Mouse (Mus musculus) limb, embryonic 12.5 days (tissue): Measurements from ENCODE around the gene Swi5. TPM values are rescaled to one million over a fixed set of nuclear protein-coding genes. Genes with fewer than 3 reads are reported as not detected.

Experiments
- ATAC-seq: fragments of 200-750 bp; cut with Nextera tagmentation; 2 replicates; pipeline ENCODE4 v1.8.0; 2017; ENCODE audit warnings: low read depth, moderate TSS enrichment; ENCODE audit not compliant: insufficient number of reproducible peaks, insufficient read depth, low FRiP score, low TSS enrichment
- H3K27ac ChIP-seq: fragments of 300-500 bp; sonication (generic); 2 replicates; pipeline ENCODE4 v1.5.1; 2016; ENCODE audit warnings: mild to moderate bottlenecking, moderate library complexity
- H3K27me3 ChIP-seq: fragments of 300-500 bp; sonication (generic); 2 replicates; pipeline ENCODE4 v1.6.1; 2016; ENCODE audit warnings: mild to moderate bottlenecking, moderate library complexity
- H3K36me3 ChIP-seq: fragments of 300-500 bp; sonication (generic); 2 replicates; pipeline ENCODE4 v1.6.1; 2016; ENCODE audit warnings: mild to moderate bottlenecking, moderate library complexity
- H3K4me1 ChIP-seq: fragments of 300-500 bp; sonication (generic); replicated peaks from 2 replicates; pipeline ENCODE4 v1.6.1; 2016
- H3K4me2 ChIP-seq: fragments of 300-500 bp; sonication (generic); 2 replicates; pipeline ENCODE4 v1.6.1; 2016; ENCODE audit warnings: mild to moderate bottlenecking, moderate library complexity
- H3K4me3 ChIP-seq: fragments of 300-500 bp; sonication (generic); replicated peaks from 2 replicates; pipeline ENCODE4 v1.5.1; 2016; ENCODE audit warnings: mild to moderate bottlenecking
- H3K9ac ChIP-seq: fragments of 300-500 bp; sonication (generic); replicated peaks from 2 replicates; pipeline ENCODE4 v1.6.1; 2016; ENCODE audit warnings: mild to moderate bottlenecking, moderate library complexity
- H3K9me3 ChIP-seq: fragments of 300-500 bp; sonication (generic); 2 replicates; pipeline ENCODE4 v1.6.1; 2016; ENCODE audit warnings: mild to moderate bottlenecking, moderate library complexity
- whole genome bisulfite sequencing: fragments of 180-500 bp; shearing (Covaris S2); methylation state at CpG from one replicate; pipeline ENCODE4 v1.1.7; 2016; 5-methylcytosine and 5-hydroxymethylcytosine counted together
- polyA plus RNA-seq: library from polyadenylated mRNA; unstranded; fragments of >200 nt; fragmentation: Nextera tagmentation; extraction: Ambion mirVana; gene quantifications from 2 replicates; pipeline ENCODE4 v1.2.1, GENCODE M21; 2016

Gene Swi5
- polyA plus RNA-seq, 1 experiment from 2014 or later = 439 TPM

DNA sequence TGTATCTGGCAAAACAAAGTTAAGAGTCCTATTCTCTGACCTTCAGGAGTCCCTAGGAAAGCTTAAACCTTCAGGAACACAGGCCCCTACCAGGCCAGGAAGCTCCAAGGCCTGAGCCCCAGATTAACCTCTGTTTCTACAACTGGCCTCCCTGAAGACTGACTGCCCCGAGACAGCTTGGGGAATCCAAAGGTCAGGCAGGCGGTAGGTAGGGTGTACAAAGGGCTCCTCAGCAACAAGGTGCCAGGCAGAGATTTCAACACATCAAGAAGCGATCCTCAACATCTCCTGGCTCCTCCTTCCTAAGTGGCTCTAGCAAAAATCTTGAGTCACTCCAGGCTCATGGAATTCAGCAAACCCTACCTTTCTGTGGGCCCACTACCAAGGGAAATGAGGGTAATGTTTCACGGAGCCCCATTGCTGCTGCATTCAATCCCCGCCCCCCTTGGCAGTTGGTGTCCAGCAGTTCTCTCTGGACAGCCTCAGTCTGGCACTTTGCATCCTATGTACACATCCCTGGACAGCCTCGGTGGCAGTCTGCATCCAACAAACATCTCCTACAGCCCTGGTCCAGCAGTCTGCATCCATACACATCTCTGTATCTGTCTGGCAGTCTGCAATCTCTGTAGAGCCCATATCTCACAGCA, 28.9 kb downstream of the Swi5 start:
- no peaks in the 10 kb centered on the region for H3K27me3 ChIP-seq
- H3K4me3 ChIP-seq = peak overlapping the region; percentile 86
- no peak for ATAC-seq
- peak overlapping the region; percentile 78 for H3K4me2 ChIP-seq
- WGBS = 61% methylated on average over 6 of the region's 6 CpGs
- peaks cover 43% of the 10 kb centered on the region for H3K36me3 ChIP-seq
- peak overlapping the region; percentile 89 for H3K9ac ChIP-seq
- no peaks in the 10 kb centered on the region for H3K9me3 ChIP-seq
- H3K4me1 ChIP-seq = peaks cover 13% of the 10 kb centered on the region
- H3K27ac ChIP-seq = no peak overlapping the region

DNA sequence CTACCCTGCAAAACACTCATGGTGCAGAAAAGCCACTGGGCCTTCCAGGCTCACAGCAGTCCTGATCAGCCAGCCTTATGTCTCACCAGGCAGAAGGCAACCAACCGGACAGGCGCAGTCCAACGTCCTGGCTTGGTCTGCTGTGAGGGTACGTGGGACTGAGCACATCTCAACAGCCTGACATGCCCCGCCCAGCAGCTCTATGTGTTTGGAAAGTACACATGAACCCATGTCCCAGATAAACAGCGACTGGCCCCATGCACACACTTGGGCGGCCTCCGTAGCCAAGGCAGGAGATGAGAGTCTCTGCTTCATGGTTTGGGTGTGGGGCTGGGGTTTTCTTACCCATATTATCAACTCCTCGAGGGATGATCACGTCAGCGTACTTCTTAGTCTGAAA, 31.6 kb downstream of the Swi5 start:
- Histone ChIP-seq H3K36me3 (peaks cover 70% of the 10 kb centered on the region), H3K9me3 (no peaks in the 10 kb centered on the region), H3K4me2 (no peak overlapping the region), H3K9ac (no peak overlapping the region), H3K27me3 (no peaks in the 10 kb centered on the region), H3K27ac (no peak overlapping the region), H3K4me1 (peaks cover 13% of the 10 kb centered on the region), H3K4me3 (no peak overlapping the region)
- ATAC-seq = no peak
- WGBS = 93% methylated on average over 11 of the region's 11 CpGs

DNA sequence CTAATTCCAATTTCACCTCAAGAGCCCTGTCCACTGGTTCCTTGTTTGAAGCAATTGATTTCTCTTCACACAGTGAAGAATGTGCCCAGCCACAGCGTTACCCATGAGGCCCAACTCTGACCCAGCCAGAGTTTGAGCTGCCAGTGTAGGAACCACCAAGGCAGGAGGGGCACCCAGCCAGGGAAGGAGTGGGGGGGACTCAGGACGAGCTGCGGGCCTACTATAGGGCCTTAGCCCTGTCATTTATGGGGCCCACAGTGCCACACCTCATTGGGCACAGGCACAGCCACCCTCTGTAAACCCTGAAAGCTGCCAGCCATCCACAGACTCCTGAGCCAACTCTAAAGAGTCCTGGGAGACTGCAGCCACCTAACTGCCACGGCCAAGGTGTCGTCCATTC, 33.3 kb downstream of the Swi5 start:
- Histone ChIP-seq H3K9ac (no peak overlapping the region), H3K4me3 (no peak overlapping the region), H3K36me3 (peaks cover 87% of the 10 kb centered on the region), H3K4me1 (peaks cover 9% of the 10 kb centered on the region), H3K9me3 (no peaks in the 10 kb centered on the region), H3K27me3 (no peaks in the 10 kb centered on the region), H3K4me2 (no peak overlapping the region), H3K27ac (no peak overlapping the region)
- WGBS = 84% methylated on average over 5 of the region's 5 CpGs
- ATAC-seq = no peak

GRCm38 (mm10) chr2:32253352-32253751, 34.5 kb downstream of the Swi5 start:
- H3K4me3 ChIP-seq = no peak overlapping the region
- H3K27me3 ChIP-seq = no peaks in the 10 kb centered on the region
- ATAC-seq = no peak
- no peak overlapping the region for H3K4me2 ChIP-seq
- H3K9ac ChIP-seq = no peak overlapping the region
- no peaks in the 10 kb centered on the region for H3K9me3 ChIP-seq
- no peaks in the 10 kb centered on the region for H3K4me1 ChIP-seq
- H3K36me3 ChIP-seq = peaks cover 96% of the 10 kb centered on the region
- H3K27ac ChIP-seq = no peak overlapping the region
- 52% methylated on average over 1 of the region's 1 CpGs for WGBS

DNA sequence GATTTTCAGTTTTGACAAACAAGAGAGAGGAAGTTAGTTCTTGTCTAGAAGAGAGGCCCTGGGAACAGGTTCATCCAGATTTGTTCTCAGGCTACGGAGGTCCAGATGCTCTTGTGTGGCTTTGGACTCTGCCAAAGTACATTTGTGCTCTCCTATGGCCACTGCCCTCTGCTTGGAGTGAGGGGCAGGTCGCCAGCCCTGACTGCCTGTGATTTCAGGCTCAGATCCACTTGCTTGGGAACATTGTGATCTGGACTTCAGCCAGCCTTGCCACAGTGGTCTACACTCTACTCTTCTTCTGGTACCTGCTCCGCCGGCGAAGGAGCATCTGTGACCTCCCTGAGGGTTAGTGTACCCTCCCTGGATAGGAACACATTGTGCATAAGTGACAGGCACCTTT, 35.2 kb downstream of the Swi5 start:
- 92% methylated on average over 5 of the region's 5 CpGs for WGBS
- no peak overlapping the region for H3K9ac ChIP-seq

DNA sequence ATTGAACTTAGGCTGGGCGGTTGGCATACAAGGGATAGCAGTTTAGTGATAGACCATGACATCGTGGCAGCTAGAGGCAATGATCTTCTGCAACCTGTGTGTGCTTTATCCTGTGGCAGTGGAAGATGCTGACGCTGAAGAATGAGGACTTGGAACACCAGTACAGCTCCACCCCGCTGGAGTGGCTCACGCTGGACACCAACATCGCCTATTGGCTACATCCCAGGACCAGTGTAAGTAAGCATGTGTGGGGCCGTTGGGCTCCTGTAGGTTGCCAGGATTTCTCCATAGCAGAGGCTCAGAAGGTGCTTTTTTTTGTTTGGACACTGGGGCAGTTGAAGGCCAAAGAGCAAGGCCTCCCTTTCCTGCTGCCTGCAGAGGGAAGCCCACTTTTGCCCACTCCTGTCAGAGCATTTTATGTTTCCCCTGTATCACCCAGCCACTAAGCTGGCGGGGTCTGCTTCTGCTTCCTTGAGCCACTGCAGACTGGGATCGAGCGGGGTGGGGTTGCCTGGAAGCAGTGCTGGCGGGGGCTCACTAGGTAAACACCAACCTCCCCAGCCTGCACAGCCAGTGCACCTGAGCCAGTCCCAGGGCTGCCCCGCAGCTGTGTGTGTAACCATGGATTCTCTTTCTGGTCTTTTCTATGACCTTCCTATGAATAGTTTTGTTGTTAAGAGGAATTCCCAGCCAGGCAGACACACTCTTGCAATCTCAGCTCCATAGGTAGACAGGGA, 35.9 kb downstream of the Swi5 start:
- Histone ChIP-seq H3K4me3 (no peak overlapping the region), H3K9ac (peak overlapping the region; percentile 23; the same call in 1 of the 2 replicates), H3K4me2 (no peak overlapping the region), H3K27me3 (no peaks in the 10 kb centered on the region), H3K36me3 (peaks cover 96% of the 10 kb centered on the region), H3K27ac (no peak overlapping the region), H3K9me3 (no peaks in the 10 kb centered on the region), H3K4me1 (no peaks in the 10 kb centered on the region)
- ATAC-seq = no peak
- 89% methylated on average over 12 of the region's 12 CpGs for WGBS

More for the DNA sequence above, 35.2 kb downstream of the Swi5 start:
- Histone ChIP-seq H3K27me3 (no peaks in the 10 kb centered on the region), H3K27ac (no peak overlapping the region), H3K9me3 (no peaks in the 10 kb centered on the region), H3K4me2 (no peak overlapping the region), H3K4me1 (no peaks in the 10 kb centered on the region), H3K36me3 (peaks cover 96% of the 10 kb centered on the region), H3K4me3 (no peak overlapping the region)
- ATAC-seq = no peak

GRCm38 (mm10) chr2:32248377-32249361, 39.2 kb downstream of the Swi5 start:
- H3K27ac ChIP-seq = no peak overlapping the region
- H3K27me3 ChIP-seq = no peaks in the 10 kb centered on the region
- no peaks in the 10 kb centered on the region for H3K4me1 ChIP-seq
- no peak for ATAC-seq
- no peak overlapping the region for H3K9ac ChIP-seq
- WGBS = 78% methylated on average over 10 of the region's 10 CpGs
- no peaks in the 10 kb centered on the region for H3K9me3 ChIP-seq
- no peak overlapping the region for H3K4me3 ChIP-seq
- peaks cover 98% of the 10 kb centered on the region for H3K36me3 ChIP-seq
- H3K4me2 ChIP-seq = no peak overlapping the region

DNA sequence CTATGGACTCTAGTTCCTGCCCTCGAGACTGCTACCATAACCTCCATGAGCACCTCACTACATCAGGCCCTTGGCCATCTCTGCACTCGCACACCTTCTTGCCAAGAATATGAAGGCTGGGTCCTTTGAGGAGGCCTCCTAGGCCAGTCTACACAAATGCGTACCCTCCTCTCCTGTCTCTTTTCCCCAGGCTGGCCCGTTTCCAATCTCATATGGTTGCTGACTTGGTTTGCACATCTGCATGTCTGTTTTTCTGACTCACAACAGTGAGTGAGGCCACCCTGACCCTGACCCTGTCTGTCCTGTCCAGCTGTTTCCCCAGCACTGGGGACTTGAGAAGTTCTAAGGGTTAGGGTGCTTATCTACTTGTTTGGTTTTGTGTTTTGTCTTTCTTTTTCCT, 41.1 kb downstream of the Swi5 start:
- Histone ChIP-seq H3K4me1 (no peaks in the 10 kb centered on the region), H3K4me2 (no peak overlapping the region), H3K36me3 (peaks cover 90% of the 10 kb centered on the region), H3K9me3 (no peaks in the 10 kb centered on the region), H3K27me3 (no peaks in the 10 kb centered on the region), H3K4me3 (no peak overlapping the region), H3K27ac (no peak overlapping the region), H3K9ac (no peak overlapping the region)
- 86% methylated on average over 4 of the region's 4 CpGs for WGBS
- no peak for ATAC-seq

GRCm38 (mm10) chr2:32242986-32243385, 44.9 kb downstream of the Swi5 start:
- no peaks in the 10 kb centered on the region for H3K9me3 ChIP-seq
- no peak overlapping the region for H3K27ac ChIP-seq
- no peaks in the 10 kb centered on the region for H3K4me1 ChIP-seq
- 82% methylated on average over 4 of the region's 4 CpGs for WGBS
- H3K36me3 ChIP-seq = peaks cover 64% of the 10 kb centered on the region
- H3K4me3 ChIP-seq = no peak overlapping the region
- no peak overlapping the region for H3K9ac ChIP-seq
- no peak for ATAC-seq
- H3K4me2 ChIP-seq = no peak overlapping the region
- H3K27me3 ChIP-seq = no peaks in the 10 kb centered on the region

GRCm38 (mm10) chr2:32240591-32240990, 47.3 kb downstream of the Swi5 start:
- no peak overlapping the region for H3K27ac ChIP-seq
- H3K9ac ChIP-seq = no peak overlapping the region
- H3K4me1 ChIP-seq = peaks cover 6% of the 10 kb centered on the region; the same call in 1 of the 2 replicates
- no peak overlapping the region for H3K4me2 ChIP-seq
- WGBS = 74% methylated on average over 5 of the region's 5 CpGs
- H3K27me3 ChIP-seq = no peaks in the 10 kb centered on the region
- peaks cover 40% of the 10 kb centered on the region for H3K36me3 ChIP-seq
- no peak for ATAC-seq
- H3K4me3 ChIP-seq = no peak overlapping the region
- H3K9me3 ChIP-seq = no peaks in the 10 kb centered on the region
